ENCODE assay signal across 9 mouse cellular contexts in the genomic region with DNA sequence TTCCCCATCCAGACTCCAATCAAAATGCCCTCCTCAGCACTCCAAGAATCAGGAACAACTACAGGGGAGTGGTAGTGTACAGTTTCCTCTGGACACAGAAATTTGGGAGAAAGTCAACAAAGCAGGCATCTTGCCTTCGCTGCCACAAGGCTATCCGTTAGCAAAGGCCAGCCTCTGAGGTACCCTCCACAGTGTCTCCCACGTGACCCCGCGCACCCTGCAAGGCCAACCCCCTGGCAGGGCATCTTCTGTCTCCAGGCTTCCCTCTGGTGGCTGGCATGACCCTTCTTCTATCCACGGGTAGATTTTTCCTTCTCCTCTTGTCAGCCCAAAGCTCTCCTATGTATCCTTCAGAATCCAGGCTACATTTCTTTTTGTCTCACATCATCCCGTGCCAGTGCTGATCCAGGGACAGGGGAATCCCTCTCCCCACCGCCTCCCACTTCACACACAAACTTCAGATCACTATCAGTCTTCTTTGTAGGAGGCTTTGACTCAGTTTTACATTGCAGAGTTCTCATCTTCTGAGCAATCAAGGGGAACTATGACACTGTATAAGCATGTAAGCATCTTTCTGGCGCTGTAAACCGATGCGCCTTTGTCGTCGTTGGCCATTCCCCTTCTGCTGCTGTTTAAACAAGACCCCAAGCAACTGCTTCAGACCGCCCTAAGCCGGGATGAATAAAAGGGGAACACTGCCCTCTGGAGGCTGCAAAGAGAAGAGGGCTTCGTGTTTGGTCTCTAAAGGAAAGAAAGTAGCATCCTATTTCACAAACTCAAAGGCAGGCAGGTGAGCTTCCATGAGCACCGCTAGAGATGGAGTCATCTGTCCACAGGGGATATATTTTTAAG.
DNase-seq lines count a peak whose midpoint lies in the region; ATAC-seq and TF ChIP-seq lines count a peak whose summit lies in the region.
"Had no signal": no experiment of that assay in that cellular context is flagged by ENCODE, and none has a peak within 500 bp of the region (broad histone marks: within the 10 kb centered on the region; RNA-seq: fewer than 3 reads in every experiment).

No protein-coding gene starts in this region.

- no peak overlapping the region for H3K27ac ChIP-seq in gastrocnemius, adult 2 months
- no peak overlapping the region for H3K27ac ChIP-seq in heart, postnatal 0 days (ENCODE audit: low read depth)
- H3K27ac ChIP-seq in midbrain, embryonic 12.5 days (replicated peaks) = no peak overlapping the region
- H3K27ac ChIP-seq in testis, adult 2 months (ENCODE audit: control insufficient read depth, insufficient read depth, low read depth, low read length) = no peak overlapping the region
- H3K27ac ChIP-seq: limb, embryonic 15.5 days had no signal

- no peaks in the 10 kb centered on the region for H3K4me1 ChIP-seq in heart, postnatal 0 days (ENCODE audit: control insufficient read depth, insufficient read depth)
- H3K4me1 ChIP-seq in midbrain, embryonic 12.5 days = no peaks in the 10 kb centered on the region
- peaks cover 8% of the 10 kb centered on the region for H3K4me1 ChIP-seq in testis, adult 2 months (ENCODE audit: control insufficient read depth, insufficient read depth, low read length)
- H3K4me1 ChIP-seq: limb, embryonic 15.5 days had no signal

- no peak for TF ChIP-seq EP300 in heart, postnatal 0 days (IDR thresholded peaks at IDR 0.05; ENCODE audit: low read depth)

- TF ChIP-seq POLR2A in testis, adult 2 months (IDR thresholded peaks at IDR 0.05; ENCODE audit: control insufficient read depth, low read depth, low read length) = no peak

- H3K4me2 ChIP-seq in heart, postnatal 0 days (ENCODE audit: low read depth, low read length) = no peak overlapping the region
- peak overlapping the region; percentile 42 for H3K4me2 ChIP-seq in midbrain, embryonic 12.5 days (replicated peaks)
- H3K4me2 ChIP-seq: limb, embryonic 15.5 days had no signal

- H3K9ac ChIP-seq in heart, postnatal 0 days (replicated peaks; ENCODE audit: low read depth, low read length) = no peak overlapping the region
- no peak overlapping the region for H3K9ac ChIP-seq in midbrain, embryonic 12.5 days (replicated peaks)
- H3K9ac ChIP-seq: limb, embryonic 15.5 days had no signal

- WGBS in heart, postnatal 0 days = 34% methylated on average over 17 of the region's 17 CpGs
- WGBS in midbrain, embryonic 12.5 days = 32% methylated on average over 17 of the region's 17 CpGs

- no peaks in the 10 kb centered on the region for H3K9me3 ChIP-seq in heart, postnatal 0 days (replicated peaks; ENCODE audit: control insufficient read depth, low read length)
- no peaks in the 10 kb centered on the region for H3K9me3 ChIP-seq in midbrain, embryonic 12.5 days
- H3K9me3 ChIP-seq: limb, embryonic 15.5 days had no signal

- DNase-seq in gastrocnemius, adult 2 months = peak; percentile 25
- no peak for DNase-seq in gastrocnemius, postnatal 36 days
- DNase-seq in R1 (ENCODE audit: low read depth, low spot score) = peak; percentile 81
- DNase-seq in embryo, embryonic 11 days = peak; percentile 85
- DNase-seq in heart, postnatal 0 days (ENCODE audit: low spot score) = peak; percentile 47
- peak; percentile 20 to 53 for DNase-seq in kidney, postnatal 36 days

- H3K27me3 ChIP-seq in heart, postnatal 0 days (ENCODE audit: control insufficient read depth, insufficient read depth, low read length) = no peaks in the 10 kb centered on the region
- H3K27me3 ChIP-seq in midbrain, embryonic 12.5 days = peaks cover 3% of the 10 kb centered on the region; the same call in 1 of the 2 replicates
- no peaks in the 10 kb centered on the region for H3K27me3 ChIP-seq in testis, adult 2 months (ENCODE audit: control insufficient read depth, insufficient read depth, low read length)
- H3K27me3 ChIP-seq: limb, embryonic 15.5 days had no signal

- H3K4me3 ChIP-seq in gastrocnemius, adult 2 months = no peak overlapping the region
- H3K4me3 ChIP-seq in heart, postnatal 0 days (ENCODE audit: low read depth, low read length) = no peak overlapping the region
- no peak overlapping the region for H3K4me3 ChIP-seq in midbrain, embryonic 12.5 days
- peak overlapping the region; percentile 43 for H3K4me3 ChIP-seq in testis, adult 2 months (ENCODE audit: control insufficient read depth, low read depth, low read length)
- H3K4me3 ChIP-seq: limb, embryonic 15.5 days had no signal

- ATAC-seq in heart, postnatal 0 days (ENCODE audit: insufficient read depth, low read depth) = no peak
- ATAC-seq in midbrain, embryonic 12.5 days (ENCODE audit: low FRiP score, low read depth) = peak; percentile 83

- intact Hi-C loops in gastrocnemius, adult 2 months (cut with DNase I) = loop anchor here (1.0 to 5.0 kb wide), 2 partner anchors 345 to 420 kb away; no protein-coding TSS in a partner anchor
- intact Hi-C loops in gastrocnemius, postnatal 36 days (cut with DNase I) = loop anchor here (5.0 to 10.0 kb wide), 2 partner anchors 345 to 362 kb away; no protein-coding TSS in a partner anchor

- peak; percentile 69 for TF ChIP-seq CTCF in gastrocnemius, adult 2 months (IDR thresholded peaks at IDR 0.05)
- TF ChIP-seq CTCF in heart, postnatal 0 days (IDR thresholded peaks at IDR 0.05; ENCODE audit: low read depth) = peak; percentile 72
- TF ChIP-seq CTCF in testis, adult 2 months (IDR thresholded peaks at IDR 0.05; ENCODE audit: control insufficient read depth, insufficient read depth, insufficient replicate concordance, low read depth, low read length) = peak; percentile 34; the same call in 1 of the 2 replicates

- no peaks in the 10 kb centered on the region for H3K36me3 ChIP-seq in heart, postnatal 0 days (replicated peaks; ENCODE audit: control insufficient read depth, insufficient read depth, low read length)
- no peaks in the 10 kb centered on the region for H3K36me3 ChIP-seq in midbrain, embryonic 12.5 days
- no peaks in the 10 kb centered on the region for H3K36me3 ChIP-seq in testis, adult 2 months (ENCODE audit: control insufficient read depth, insufficient read depth, low read length)
- H3K36me3 ChIP-seq: limb, embryonic 15.5 days had no signal

Comparison
In these comparisons a context has a peak if more than half of its experiments do, and no peak if none do; other contexts are left out.
1. DNase-seq: peak in gastrocnemius, adult 2 months (single experiment), R1 (single experiment), embryo, embryonic 11 days (single experiment), heart, postnatal 0 days (single experiment) and kidney, postnatal 36 days (2 of 2); none in gastrocnemius, postnatal 36 days (0 of 2).
2. Peak in every context shown above with its lines, with median percentiles within 50 percentile points of each other: CTCF ChIP-seq.